Mouse (Mus musculus): ENCODE results near the gene Ing4.

- TF ChIP-seq EP300 (IDR thresholded peaks at IDR 0.05; ENCODE audit: low read depth): no peak
- TF ChIP-seq CTCF (IDR thresholded peaks at IDR 0.05; ENCODE audit: low read depth): no peak
These were observed 46.2 kb upstream of the Ing4 start for GRCm38 (mm10) chr6:124993365-124993764.

Measured in liver, postnatal 0 days (tissue).